Mouse (Mus musculus): Measurements from ENCODE around the gene Lrp6. TPM values are rescaled to one million over a fixed set of nuclear protein-coding genes. Genes with fewer than 3 reads are reported as not detected.

The Lrp6 gene
- 10 to 100 TPM; 36.1 to 41.5 TPM for total RNA-seq (2021)
- long read RNA-seq, experiment 1, full-length matches to known transcripts = 4 of 24 reads
- long read RNA-seq, experiment 1, partial matches to known transcripts = 13 of 24 reads
- long read RNA-seq, experiment 1, other reads (novel, unspliced or antisense) = 7 of 24 reads
- long read RNA-seq, experiment 2, full-length matches to known transcripts = 6 of 34 reads
- long read RNA-seq, experiment 2, partial matches to known transcripts = 20 of 34 reads
- long read RNA-seq, experiment 2, other reads (novel, unspliced or antisense) = 8 of 34 reads

DNA sequence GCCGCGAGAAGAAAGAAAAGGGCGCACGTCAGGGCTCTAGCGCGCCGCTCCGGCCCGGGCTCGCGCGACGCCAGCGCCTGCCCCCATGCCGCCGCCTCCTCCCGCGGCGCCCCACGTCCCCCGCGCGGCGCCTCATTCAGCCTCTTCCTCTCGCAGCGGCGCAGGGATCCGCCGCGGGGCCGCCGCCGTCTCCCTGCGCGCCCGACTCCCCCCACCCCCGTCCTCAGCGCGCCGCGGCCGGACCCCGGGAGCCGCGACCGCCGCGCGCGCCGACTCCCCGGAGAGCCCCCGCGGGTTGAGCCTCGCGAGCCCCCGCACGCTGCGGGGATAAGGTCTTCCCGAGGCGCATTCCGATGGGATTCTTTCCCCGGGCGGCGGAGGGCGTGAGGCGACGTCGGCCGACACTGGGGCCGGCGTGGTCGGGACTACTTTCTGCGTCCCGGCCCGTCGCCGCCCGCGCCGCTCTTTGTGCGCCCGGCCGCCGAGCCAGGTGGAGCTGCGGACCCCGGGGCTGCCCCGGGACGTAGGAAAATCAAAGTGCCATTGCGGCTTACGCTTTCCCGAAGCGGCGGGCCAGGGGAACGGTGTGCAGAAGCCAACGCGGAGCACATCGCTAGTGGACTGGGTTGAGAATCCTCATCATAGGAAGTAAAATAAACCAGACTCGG lies at the start of gene Lrp6:
Gene Lrp6 (minus strand): TSS at position 148 of the 668 bp plus-strand sequence.
- intact Hi-C loops (cut with DNase I) = loop anchor here (5.0 kb wide), 2 partner anchors 40 to 55 kb away; no protein-coding TSS in a partner anchor
- DNase-seq = peak; percentile 74 to 84

DNA sequence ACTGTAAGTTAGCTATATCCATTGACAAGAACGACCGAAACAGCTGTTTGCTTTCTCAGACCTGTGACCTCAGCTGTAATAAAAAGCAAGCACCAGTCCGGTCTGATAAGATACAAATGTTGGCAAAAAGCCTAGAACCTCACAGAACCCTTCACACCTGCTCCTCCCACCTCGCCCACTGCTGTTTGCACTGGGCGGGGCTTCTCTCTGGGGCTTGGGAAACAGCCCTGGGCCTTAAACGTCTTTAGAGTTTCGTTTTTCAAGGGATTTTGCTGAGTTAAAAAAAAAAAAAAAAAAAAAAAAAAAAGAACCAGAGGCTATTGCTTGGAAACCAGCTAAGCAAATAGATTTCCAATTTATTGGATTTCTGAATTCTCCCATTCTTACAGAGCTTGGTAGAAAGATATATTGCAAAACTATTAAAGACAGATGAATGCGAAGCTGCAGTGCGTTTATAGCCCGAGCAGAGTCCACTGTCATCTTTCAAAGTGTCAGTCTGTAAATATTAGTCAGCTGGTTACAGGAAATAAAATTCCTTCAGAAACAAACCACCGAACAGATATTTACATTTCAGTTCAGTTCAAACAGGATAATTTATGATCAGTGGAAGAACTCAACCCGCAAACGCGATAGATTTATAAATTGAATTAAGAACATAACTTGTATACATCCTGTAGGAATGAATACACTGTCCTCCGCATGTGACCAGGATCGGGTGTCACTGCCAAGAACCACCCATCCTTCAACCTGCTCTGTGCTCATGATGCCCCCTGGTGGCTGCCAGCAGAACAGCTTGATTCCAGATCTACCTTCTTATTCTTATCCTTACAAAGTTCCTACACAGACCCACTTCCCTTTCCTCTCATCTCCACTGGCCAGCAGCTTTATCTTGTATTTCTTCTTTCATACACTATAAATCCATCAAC lies 48.2 kb upstream of the Lrp6 start:
- peak; percentile 76 to 84 for DNase-seq
- intact Hi-C loops (cut with DNase I) = loop anchor here (1.0 kb wide), 1 partner anchor 190 kb away; no protein-coding TSS in a partner anchor

DNA sequence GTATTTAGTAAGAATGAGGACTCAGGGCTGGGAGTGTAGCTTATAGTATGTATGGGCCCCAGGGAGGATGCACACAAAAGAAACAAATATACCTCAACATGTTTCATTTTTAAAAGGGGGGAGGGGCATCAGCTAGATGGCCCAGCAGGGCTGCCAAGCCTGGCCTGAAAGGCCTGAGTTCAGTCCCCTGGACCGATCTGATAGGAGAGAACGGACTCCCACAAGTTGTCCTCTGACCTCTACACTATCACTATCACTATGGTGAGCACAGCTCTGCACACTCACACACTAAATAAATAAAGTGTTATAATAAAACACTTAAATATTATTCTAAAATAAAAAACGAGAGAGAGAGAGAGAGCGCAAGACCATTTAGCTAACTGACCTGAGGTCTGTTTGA lies 47.6 kb upstream of the Lrp6 start:
- intact Hi-C loops (cut with DNase I) = no loop called here
- no peak for DNase-seq

DNA sequence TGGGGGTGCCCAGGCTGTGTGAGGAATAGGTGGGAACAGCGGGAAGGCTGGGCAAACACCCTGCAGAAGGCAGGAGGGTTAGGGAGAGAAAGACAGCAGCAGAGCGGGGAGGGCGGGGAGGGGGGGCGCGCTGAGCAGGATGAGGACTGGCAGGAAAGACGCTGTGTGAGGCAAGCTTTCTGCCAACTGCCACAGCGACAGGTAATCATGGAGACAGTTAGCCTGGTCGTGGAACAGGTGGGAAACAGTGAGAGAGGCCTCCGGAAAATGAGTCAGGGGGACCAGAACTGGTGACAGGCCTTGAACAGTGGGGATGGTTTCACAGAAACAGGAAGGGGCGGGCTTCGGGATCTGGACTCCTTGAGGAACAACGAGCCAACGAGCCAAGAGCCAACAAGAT lies 45.1 kb upstream of the Lrp6 start:
- intact Hi-C loops (cut with DNase I) = no loop called here
- DNase-seq = no peak

DNA sequence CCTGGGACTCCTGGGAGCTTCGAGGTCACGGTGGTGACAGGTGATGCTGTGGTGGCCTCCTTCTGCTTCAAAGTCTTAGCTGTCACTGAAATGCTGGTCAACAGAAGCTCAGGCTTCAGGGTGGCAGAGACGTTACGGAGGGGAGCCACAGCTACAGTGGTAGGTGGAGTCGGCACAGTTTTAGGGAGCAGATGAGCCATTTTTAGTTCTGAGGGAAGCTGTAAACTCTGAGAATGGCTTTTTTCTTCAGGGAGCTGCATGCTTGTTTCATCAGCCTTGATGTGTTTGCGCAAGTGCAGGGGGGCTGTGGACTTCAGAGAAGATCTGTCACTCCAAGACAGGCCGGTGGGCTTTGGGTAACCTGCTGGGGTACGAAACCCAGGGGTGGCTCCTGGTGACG lies 43.6 kb upstream of the Lrp6 start:
- DNase-seq = no peak
- intact Hi-C loops (cut with DNase I) = no loop called here

DNA sequence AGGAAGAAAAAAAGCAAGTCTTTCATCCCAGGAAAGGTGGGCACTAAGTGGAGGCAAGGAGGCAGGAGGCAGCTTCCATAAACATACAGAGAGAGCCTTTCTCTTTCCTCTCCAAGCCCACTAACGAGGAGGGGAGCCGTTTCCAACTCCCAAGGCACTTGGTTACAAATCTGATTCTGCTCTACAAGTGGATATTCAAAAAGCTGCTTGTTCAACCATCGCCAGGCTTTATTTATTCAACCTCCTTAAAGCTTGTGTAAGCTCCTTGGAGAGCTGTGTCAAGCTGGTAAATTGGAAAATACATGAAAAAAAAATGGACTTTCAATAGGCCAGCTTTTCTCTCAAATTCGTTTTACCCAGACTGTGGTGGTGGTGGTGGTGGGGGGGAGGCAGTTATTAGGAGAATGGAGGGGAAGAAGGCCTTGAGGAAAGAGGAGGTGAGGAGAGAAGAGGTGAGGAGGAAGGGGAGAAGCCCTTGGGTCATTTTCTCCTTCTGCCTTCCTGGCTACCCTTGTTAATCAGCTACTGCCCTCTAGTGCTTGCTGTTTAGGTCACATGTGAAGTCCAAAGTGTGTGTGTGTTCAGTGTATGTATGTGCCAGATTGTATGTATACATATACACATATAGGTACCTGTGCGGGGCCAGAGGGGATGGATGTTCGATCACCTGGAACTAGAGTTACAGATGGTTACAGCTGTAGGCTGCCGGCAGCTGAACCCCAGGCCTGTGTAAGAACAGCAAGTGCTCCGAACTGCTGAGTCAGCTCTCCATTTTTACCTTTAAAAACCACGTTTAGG lies 40.4 kb upstream of the Lrp6 start:
- intact Hi-C loops (cut with DNase I) = loop anchor here (5.0 kb wide), 2 partner anchors 40 to 135 kb away; partner anchors contain the start of gene Lrp6
- no peak for DNase-seq

DNA sequence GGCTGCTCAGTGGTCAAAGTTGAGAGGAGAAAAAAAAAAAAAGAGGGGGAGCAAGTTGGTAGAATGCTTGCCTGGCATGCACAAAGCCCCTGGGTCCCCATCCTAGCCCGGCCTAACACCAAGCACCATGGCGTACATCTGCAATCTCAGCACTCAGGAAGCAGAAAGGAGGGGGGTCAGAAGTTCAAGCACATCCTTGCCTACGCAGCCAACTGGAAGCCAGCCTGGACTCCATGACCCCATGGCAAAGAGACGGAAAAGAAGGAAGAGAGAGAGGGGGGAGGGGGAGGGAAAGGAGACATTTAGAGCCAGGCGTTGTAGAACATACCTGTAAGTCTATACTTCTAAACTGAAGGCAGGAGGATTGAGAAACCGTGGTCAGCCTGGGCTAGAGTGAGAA lies 39.8 kb upstream of the Lrp6 start:
- intact Hi-C loops (cut with DNase I) = loop anchor here (5.0 kb wide), 2 partner anchors 39 to 134 kb away; partner anchors contain the start of gene Lrp6
- no peak for DNase-seq

DNA sequence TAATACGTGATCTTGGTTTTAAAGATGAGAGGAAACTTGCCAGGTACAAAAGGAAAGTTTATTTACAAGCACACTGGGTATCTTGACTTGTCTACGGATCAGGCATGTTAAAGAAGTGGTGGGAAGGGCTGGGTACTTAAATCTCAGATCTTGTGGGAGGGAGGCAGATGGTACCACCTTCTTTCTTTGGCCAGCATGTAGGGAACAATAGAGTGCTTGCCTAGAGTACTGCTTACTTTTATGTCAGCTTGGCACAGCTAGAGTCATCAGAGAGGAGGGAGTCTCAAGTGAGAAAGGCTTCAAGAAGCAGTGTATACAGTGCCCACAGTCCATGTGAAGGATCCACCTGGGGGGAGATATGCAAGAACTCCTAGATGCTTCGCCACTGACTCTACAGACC lies 38.4 kb upstream of the Lrp6 start:
- intact Hi-C loops (cut with DNase I) = loop anchor here (5.0 kb wide), 2 partner anchors 38 to 133 kb away; partner anchors contain the start of gene Lrp6
- no peak for DNase-seq

DNA sequence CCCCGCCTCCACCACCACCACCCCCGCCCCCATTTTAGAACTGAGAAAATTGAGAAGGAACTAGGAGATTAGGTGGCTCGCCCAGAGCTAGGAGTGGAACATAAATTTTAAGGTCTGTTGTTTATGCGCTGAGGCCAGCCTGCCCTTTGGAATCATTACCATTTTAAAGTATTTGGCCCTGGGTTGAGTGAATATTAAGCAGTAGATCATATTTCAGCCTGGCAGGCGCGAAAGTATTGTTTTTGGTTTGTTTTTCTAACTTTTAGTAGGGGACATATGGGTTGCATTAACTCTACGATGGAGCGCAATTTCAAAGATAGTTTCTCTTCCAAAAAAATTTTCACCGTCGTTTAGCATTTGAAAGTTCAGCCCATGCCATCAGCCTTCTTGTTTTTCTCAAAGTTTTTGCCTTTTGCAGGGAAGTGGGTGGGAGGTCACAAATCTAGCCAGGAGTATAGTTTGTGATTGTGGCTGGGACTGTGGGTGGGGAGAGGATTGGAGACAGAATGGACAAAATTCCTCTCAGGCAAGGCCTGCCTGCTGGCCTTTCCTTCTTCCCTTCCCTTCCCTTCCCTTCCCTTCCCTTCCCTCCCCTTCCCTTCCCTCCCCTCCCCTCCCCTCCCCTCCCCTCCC lies 35.7 kb upstream of the Lrp6 start:
- DNase-seq = no peak
- intact Hi-C loops (cut with DNase I) = no loop called here

DNA sequence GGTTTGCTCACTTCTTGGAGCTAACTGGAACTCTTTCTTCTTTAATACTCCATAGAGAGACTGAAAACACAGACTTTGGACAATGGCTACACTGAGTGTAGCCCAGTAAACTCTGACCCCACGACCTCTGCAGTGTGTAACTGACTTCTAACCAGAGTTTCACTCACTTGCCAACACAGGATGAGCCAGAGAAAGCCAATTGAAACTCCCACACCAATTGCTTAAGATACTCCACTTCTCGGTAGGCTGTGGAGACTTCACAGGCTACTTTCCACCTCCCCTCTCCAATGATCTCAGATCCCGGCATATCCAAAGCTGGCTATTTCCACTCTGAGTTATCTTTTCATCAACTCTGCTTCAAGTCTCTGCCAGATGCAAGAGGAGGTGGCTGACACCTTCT lies 35.0 kb upstream of the Lrp6 start:
- intact Hi-C loops (cut with DNase I) = no loop called here
- DNase-seq = no peak

DNA sequence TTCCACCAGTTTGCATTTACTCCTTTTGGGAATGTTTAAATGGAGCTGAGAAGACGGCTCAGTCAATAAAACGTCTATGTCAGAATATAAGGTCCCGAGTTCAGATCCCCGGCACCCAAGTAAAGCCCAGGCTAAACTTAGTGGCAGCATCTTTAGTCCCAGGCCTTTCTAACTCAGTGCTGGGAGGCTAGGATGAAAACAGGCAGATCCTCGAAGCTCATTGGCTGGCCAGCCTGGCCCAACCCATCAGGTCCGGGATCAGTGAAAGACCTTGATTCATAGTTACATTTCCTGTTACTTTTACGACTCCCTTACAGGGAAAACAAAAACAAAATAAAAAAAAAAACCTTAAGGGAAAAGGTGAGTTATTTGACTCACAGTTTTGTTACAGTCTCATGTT lies 34.4 kb upstream of the Lrp6 start:
- intact Hi-C loops (cut with DNase I) = no loop called here
- DNase-seq = no peak

DNA sequence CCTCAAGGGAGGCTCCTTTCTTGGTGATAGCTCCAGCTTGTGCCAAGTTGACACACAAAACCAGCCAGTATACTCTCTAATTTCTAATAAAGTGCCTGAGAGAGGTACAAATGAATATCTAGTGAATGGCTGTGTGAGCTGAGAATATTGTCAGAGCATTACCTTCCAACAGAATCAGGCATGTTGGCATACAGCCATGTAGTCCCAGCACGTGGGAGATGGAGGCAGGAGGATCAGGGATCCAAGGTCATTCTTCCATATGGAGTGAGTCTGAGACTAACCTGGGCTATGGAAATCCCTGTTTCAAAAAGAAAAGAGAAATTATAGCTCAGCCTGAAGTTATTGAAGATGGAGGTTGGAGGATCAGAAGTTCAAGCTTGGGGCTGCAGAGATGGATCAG lies 32.5 kb upstream of the Lrp6 start:
- no peak for DNase-seq
- intact Hi-C loops (cut with DNase I) = no loop called here

DNA sequence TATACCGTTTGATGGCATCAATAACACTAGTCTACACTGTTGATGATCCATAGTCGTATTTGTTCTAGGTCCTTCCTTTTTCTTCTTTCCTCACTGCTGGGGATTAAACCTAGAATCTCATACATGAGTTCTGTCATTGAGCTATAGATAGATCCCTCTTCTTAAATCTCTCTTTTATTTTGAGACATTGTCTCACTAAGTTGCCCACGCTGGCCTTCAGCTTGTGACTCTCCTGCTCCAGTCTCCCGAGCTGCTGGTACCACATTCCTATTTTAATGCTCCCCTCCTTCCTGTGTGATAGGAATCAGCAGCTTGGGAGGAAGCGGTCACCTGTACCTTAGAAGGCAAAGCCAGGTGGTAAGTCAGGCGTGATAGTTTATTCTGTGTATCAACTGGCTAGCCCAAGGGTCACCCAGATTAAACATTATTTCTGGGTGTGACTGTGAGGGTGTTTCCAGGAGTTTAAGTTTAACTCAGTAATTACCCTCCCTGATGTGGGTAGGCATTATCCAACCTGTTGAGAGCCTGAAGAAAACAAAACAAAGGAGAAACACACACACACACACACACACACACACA lies 31.0 kb upstream of the Lrp6 start:
- intact Hi-C loops (cut with DNase I) = no loop called here
- no peak for DNase-seq

DNA sequence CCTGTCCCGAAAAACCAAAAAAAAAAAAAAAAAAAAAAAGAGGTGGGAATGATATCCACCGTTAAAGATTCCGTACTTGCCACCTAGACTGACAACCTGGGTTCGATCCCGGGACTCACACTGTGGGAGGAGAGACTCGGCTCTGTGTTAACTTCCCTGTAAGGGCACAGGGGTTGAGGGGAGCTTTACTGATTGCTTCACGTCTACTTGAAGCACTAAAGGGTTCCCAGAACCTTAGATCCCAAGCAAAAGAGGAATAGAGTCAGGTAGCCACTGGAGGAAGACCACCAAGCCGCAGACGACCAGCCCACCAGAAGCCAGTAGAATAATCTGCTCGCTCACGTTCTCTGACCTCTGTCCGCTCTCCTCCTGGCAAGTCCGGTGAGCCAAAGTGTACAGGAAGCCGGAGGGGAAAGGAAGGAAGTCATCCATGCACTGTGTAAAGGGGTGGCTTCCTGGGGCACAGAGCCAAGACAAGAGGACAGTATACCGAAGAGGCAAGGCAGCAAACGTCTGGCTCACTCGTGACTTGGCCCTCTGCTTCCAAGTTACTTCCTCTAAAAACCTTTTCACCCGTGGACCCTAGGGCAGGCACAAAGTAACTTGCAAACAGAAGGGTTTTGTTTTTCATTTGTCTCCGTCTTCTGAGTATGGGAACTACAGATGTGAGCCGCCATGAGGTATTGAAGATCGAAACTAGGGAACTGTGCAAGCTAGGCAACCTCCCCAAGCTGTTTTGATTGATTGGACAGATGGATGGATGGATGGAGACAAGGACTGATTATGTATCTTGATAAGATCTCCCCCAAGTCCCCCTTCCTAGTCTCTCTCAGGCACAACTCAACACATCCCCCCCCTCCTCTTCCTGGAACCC lies 28.0 kb upstream of the Lrp6 start:
- no peak for DNase-seq
- intact Hi-C loops (cut with DNase I) = no loop called here

DNA sequence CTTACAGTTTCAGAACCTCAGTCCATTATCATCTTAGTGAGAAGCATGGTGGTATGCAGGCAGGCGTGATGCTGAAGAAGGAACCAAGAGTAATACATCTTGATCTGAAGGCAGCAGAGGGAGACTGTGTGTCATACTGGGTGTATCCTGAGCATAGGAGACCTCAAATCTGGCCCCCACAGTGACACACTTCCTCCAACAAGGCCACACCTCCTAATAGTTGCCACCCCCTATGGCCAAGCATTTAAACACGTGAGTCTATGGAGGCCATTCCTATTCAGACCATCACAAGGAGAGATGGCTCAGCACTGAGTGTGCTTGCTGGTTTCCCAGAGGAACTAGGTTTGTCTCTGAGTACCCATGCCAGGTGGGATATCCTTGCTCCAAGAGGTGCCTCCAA lies 24.8 kb upstream of the Lrp6 start:
- DNase-seq = no peak
- intact Hi-C loops (cut with DNase I) = no loop called here

DNA sequence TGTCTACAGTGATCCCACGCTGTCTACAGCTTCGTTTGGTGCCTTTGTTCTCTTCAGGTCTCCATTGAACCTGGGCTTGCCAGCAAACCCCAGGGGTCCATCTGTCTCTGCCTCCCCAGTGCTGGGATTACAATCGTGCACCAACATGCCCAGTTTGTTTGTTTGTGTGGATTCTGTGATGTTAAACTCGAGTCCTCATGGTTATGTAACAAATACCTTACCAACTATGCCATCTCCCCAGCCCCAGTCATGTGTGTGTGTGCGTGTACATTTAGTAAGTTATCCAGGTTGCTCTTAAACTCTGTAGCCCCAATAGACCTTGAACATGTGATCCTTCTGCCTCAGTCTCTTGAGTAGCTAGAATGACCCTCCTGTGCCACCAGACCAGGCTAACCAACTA lies 19.5 kb upstream of the Lrp6 start:
- DNase-seq = no peak
- intact Hi-C loops (cut with DNase I) = no loop called here

DNA sequence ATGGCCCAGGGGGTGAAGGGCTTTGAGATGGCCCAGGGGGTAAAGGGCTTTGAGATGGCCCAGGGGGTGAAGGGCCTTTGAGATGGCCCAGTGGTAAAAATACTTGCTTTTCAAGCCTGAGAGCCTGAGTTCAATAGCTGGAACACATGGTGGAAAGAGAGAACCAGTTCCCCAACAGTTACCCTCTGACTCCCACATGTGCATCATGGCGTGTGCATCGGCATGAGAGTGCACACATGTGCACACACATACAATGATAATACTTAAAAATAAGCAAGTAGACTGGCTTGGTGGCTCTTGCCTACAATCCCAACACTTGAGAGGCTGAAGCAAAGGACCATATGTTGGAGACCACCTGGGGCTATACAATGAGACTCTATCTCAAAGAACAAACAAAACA lies 17.9 kb upstream of the Lrp6 start:
- DNase-seq = no peak
- intact Hi-C loops (cut with DNase I) = no loop called here

DNA sequence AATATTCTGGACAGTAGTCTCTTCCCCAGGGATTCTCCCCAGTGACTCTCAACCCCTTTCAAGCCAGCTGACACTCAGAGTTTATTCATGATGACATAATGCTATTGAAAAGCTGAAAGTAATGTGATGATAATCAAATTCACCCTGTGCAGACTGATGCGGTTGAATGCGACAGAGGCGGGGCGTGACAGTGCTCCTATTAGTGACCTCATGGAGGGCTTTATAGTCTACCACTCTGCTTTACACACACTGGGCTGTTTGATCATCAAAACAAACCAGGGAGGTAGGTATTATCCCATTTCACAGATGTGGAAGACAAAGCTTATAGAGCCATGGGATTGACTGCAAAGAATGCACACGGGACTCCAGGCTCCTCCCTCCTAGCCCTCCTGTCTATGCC lies 15.3 kb upstream of the Lrp6 start:
- intact Hi-C loops (cut with DNase I) = no loop called here

More for the DNA sequence above, 15.3 kb upstream of the Lrp6 start:
- no peak for DNase-seq

All from gastrocnemius, postnatal 36 days (tissue).